Mouse (Mus musculus): ENCODE results near the gene Slc25a47. TPM values are rescaled to one million over a fixed set of nuclear protein-coding genes. Genes with fewer than 3 reads are reported as not detected.

The Slc25a47 gene
- total and polyA plus RNA-seq, 3 experiments, result 6.5 to 10.5 (median 7.1) TPM

DNA sequence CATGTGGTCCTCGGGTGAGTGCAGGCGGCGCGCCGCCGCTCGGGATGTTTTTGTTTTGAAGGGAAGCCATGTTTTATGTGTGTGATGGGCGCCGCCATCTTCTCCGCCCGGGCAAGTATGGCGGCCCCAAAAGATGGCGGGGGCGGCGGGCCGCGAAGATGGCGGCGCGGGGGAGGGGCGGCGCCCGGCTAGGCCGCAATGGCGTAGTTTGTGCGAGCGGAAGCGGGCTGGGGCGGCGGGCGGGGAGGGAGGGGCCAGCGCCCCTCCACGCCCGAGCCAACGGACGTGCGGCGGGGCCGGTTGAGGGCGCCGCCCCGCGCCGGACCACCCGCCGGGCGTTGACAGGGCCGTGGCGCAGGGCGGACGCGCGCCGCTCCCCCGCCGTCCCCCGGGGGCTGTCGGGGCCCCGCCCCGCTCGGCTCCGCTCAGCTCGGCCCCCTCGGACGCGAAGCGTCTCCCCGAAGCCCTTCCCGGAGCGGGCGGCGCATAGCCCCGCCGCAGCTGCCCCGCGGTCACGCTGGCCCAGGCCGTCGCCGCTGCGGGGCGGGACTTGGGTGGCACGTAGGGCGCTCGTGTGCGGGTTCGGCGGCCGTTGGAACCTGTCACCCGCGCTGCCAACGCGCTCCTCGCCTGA, 41.7 kb upstream of the Slc25a47 start:
- intact Hi-C loops (cut with DNase I), result loop anchor here (2.0 to 10.0 kb wide), 3 partner anchors 41 to 609 kb away; partner anchors contain the start of genes Slc25a29, Wars and Wdr25
- TF ChIP-seq POLR2A (IDR thresholded peaks at IDR 0.05; ENCODE audit: insufficient read depth, low read depth, low read length) (peak; percentile 16; the same call in 1 of the 2 replicates), EP300 (IDR thresholded peaks at IDR 0.05; ENCODE audit: insufficient read depth, low read depth, low read length) (no peak)
- Histone ChIP-seq H3K4me1 (ENCODE audit: control insufficient read depth, insufficient read depth, low read length) (peaks cover 2% of the 10 kb centered on the region; the same call in 1 of the 2 replicates), H3K27me3 (ENCODE audit: control insufficient read depth, insufficient read depth, low read length) (no peaks in the 10 kb centered on the region), H3K36me3 (ENCODE audit: control insufficient read depth, insufficient read depth, low read length) (peaks cover 11% of the 10 kb centered on the region), H3K27ac (peak overlapping the region; percentile 92), H3K4me3 (peak overlapping the region; percentile 93), H3K9ac (ENCODE audit: low read depth, low read length) (peak overlapping the region; percentile 96), H3K79me2 (replicated peaks; ENCODE audit: control insufficient read depth, insufficient read depth, low read length) (peaks cover 4% of the 10 kb centered on the region)
- WGBS, result 2% methylated on average over 91 of the region's 94 CpGs
- DNase-seq, result peak; percentile 89 to 91

DNA sequence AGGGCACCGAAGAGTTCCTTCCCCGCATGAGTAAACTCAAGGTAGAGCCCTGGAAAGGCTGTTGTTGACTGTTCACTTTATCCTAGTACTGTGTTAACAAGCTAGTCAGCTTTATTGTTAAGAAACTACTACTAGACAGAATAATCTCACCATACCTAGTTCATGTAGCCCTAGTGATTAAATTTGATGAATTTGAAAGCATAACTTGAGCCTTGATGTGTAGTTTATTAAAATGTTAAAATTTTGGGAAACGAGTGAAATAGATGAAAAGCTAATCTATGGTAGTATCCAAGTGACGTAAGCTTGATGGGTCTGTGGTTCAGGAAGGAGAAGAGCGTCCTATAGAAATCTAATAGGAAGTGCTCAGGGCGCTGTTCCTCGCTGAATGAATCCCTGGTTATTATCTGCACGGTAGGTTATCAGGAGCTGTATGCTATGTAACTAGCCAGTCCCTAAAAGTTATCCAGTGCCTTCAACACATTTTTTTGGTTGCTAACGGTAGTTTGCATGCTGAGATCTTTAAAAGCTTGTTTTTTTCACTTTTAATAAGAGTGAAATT, 40.8 kb upstream of the Slc25a47 start:
- Histone ChIP-seq H3K4me3 (peak overlapping the region; percentile 93), H3K27ac (peak overlapping the region; percentile 92), H3K4me1 (ENCODE audit: control insufficient read depth, insufficient read depth, low read length) (peaks cover 7% of the 10 kb centered on the region), H3K36me3 (ENCODE audit: control insufficient read depth, insufficient read depth, low read length) (peaks cover 18% of the 10 kb centered on the region), H3K27me3 (ENCODE audit: control insufficient read depth, insufficient read depth, low read length) (no peaks in the 10 kb centered on the region), H3K9ac (ENCODE audit: low read depth, low read length) (peak overlapping the region; percentile 96), H3K79me2 (replicated peaks; ENCODE audit: control insufficient read depth, insufficient read depth, low read length) (peaks cover 4% of the 10 kb centered on the region)
- WGBS, result 4% methylated on average over 9 of the region's 9 CpGs
- TF ChIP-seq CTCF (IDR thresholded peaks at IDR 0.05) (no peak), EP300 (IDR thresholded peaks at IDR 0.05; ENCODE audit: insufficient read depth, low read depth, low read length) (no peak), POLR2A (IDR thresholded peaks at IDR 0.05; ENCODE audit: insufficient read depth, low read depth, low read length) (no peak)
- intact Hi-C loops (cut with DNase I), result loop anchor here (2.0 to 10.0 kb wide), 3 partner anchors 40 to 610 kb away; partner anchors contain the start of genes Slc25a29, Wars and Wdr25
- DNase-seq, result no peak

DNA sequence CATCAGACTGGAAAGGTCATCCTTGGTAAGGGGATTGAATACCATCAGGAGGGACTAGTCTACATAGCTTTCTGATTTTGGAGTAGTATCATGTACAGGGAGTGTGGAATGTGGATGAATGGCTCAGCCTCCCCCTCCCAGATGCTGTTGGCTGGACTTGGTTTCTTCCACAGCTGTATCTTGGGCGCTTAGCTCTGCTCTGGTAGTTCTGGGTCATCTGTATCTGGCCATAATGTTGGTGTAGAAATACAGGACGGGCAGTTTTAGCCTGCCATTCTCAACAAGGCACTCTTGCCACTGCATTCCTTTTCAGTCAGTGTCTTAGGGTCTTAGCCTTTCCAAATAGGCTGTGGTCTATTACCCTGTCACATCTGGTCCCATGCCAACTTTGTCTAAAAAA, 34.2 kb upstream of the Slc25a47 start:
- intact Hi-C loops (cut with DNase I), result no loop called here
- H3K4me1 ChIP-seq (ENCODE audit: control insufficient read depth, insufficient read depth, low read length), result peaks cover 21% of the 10 kb centered on the region
- H3K27me3 ChIP-seq (ENCODE audit: control insufficient read depth, insufficient read depth, low read length), result no peaks in the 10 kb centered on the region
- H3K9ac ChIP-seq (ENCODE audit: low read depth, low read length), result no peak overlapping the region
- no peak overlapping the region for H3K4me3 ChIP-seq
- WGBS, result 41% methylated on average over 2 of the region's 2 CpGs
- peaks cover 31% of the 10 kb centered on the region for H3K36me3 ChIP-seq (ENCODE audit: control insufficient read depth, insufficient read depth, low read length)
- no peak overlapping the region for H3K27ac ChIP-seq
- peaks cover 16% of the 10 kb centered on the region for H3K79me2 ChIP-seq (replicated peaks; ENCODE audit: control insufficient read depth, insufficient read depth, low read length)
- DNase-seq, result no peak
- TF ChIP-seq EP300 (IDR thresholded peaks at IDR 0.05; ENCODE audit: insufficient read depth, low read depth, low read length), result no peak

DNA sequence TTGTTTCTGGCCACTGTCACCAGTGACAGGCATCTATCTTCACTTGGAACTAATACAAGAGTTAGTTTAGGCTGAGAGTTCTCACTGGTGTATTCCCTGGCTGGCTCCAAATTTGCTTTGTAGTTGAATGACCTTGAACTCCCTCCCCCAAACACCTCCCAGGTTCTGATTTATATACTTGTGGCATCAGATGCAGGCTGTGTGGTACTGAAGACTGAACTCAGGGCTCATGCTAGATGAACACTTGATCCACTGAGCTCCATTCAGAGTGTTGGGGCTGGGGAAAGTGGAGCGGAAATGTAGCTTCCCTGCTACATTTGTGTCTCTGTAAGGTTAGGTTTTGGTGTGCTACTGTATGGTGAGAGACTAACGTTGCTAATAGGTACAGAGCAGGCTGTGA, 31.5 kb upstream of the Slc25a47 start:
- intact Hi-C loops (cut with DNase I), result no loop called here
- Histone ChIP-seq H3K27me3 (ENCODE audit: control insufficient read depth, insufficient read depth, low read length) (no peaks in the 10 kb centered on the region), H3K27ac (no peak overlapping the region), H3K79me2 (replicated peaks; ENCODE audit: control insufficient read depth, insufficient read depth, low read length) (peaks cover 14% of the 10 kb centered on the region), H3K36me3 (ENCODE audit: control insufficient read depth, insufficient read depth, low read length) (peaks cover 46% of the 10 kb centered on the region), H3K9ac (ENCODE audit: low read depth, low read length) (no peak overlapping the region), H3K4me3 (no peak overlapping the region), H3K4me1 (ENCODE audit: control insufficient read depth, insufficient read depth, low read length) (peaks cover 26% of the 10 kb centered on the region)
- DNase-seq, result no peak
- 60% methylated on average over 2 of the region's 2 CpGs for WGBS
- TF ChIP-seq EP300 (IDR thresholded peaks at IDR 0.05; ENCODE audit: insufficient read depth, low read depth, low read length), result no peak

DNA sequence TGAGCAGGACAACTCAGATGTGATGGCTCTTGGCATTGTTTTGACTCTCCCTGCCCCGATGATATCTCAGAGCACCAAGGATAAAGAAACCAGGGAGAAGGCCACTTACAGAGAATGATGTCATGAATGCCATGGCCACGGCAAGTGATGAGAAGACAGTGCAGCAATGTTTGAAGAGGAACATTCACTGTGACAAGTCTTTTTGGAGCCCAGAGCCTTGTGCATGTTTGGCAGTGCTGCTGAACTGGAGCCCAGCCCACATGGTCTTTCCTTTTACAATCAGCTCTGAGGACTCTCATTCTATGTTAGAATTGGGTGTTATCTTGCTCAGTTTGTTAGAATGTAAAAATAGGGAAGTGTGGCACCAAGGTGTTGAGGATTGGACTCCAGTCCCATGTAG, 27.4 kb upstream of the Slc25a47 start:
- TF ChIP-seq CTCF (IDR thresholded peaks at IDR 0.05), result no peak
- no peak for TF ChIP-seq POLR2A (IDR thresholded peaks at IDR 0.05; ENCODE audit: insufficient read depth, low read depth, low read length)
- no peak for TF ChIP-seq EP300 (IDR thresholded peaks at IDR 0.05; ENCODE audit: insufficient read depth, low read depth, low read length)
- DNase-seq, result no peak
- intact Hi-C loops (cut with DNase I), result no loop called here
- Histone ChIP-seq H3K4me1 (ENCODE audit: control insufficient read depth, insufficient read depth, low read length) (peaks cover 12% of the 10 kb centered on the region), H3K79me2 (replicated peaks; ENCODE audit: control insufficient read depth, insufficient read depth, low read length) (peaks cover 8% of the 10 kb centered on the region), H3K9ac (ENCODE audit: low read depth, low read length) (no peak overlapping the region), H3K36me3 (ENCODE audit: control insufficient read depth, insufficient read depth, low read length) (peaks cover 35% of the 10 kb centered on the region), H3K27me3 (ENCODE audit: control insufficient read depth, insufficient read depth, low read length) (no peaks in the 10 kb centered on the region), H3K27ac (no peak overlapping the region), H3K4me3 (no peak overlapping the region)
- WGBS, result 27% methylated on average over 2 of the region's 2 CpGs

DNA sequence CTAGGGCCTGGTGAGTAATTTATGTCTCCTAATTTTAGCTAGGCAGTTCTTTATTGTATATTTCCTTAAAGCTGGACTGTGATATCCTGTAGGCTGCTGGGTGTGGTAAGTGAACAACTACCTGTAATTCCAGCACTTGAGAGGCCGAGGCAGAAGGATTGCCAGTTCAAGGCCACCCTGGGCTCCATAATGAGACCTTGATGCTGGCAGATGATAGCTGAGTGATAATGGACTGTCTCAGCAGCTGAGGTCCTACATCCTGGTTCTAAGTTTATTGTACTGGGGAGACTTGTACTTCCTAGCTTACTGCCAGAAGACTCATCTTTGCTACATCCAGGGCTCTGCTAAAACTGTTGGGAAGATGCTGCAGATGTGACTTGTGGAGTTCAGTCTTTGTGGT, 26.1 kb upstream of the Slc25a47 start:
- H3K4me1 ChIP-seq (ENCODE audit: control insufficient read depth, insufficient read depth, low read length), result peaks cover 8% of the 10 kb centered on the region
- H3K79me2 ChIP-seq (replicated peaks; ENCODE audit: control insufficient read depth, insufficient read depth, low read length), result peaks cover 6% of the 10 kb centered on the region
- H3K27ac ChIP-seq, result no peak overlapping the region
- H3K36me3 ChIP-seq (ENCODE audit: control insufficient read depth, insufficient read depth, low read length), result peaks cover 29% of the 10 kb centered on the region
- H3K27me3 ChIP-seq (ENCODE audit: control insufficient read depth, insufficient read depth, low read length), result no peaks in the 10 kb centered on the region
- no peak for DNase-seq
- WGBS, result 67% methylated on average over 1 of the region's 1 CpGs
- intact Hi-C loops (cut with DNase I), result loop anchor here (2.0 to 5.0 kb wide), 2 partner anchors 25 to 83 kb away; partner anchors contain the start of genes Slc25a29, Wars and Wdr25
- no peak overlapping the region for H3K9ac ChIP-seq (ENCODE audit: low read depth, low read length)
- no peak overlapping the region for H3K4me3 ChIP-seq
- no peak for TF ChIP-seq EP300 (IDR thresholded peaks at IDR 0.05; ENCODE audit: insufficient read depth, low read depth, low read length)
- TF ChIP-seq CTCF (IDR thresholded peaks at IDR 0.05), result no peak
- TF ChIP-seq POLR2A (IDR thresholded peaks at IDR 0.05; ENCODE audit: insufficient read depth, low read depth, low read length), result no peak

Data from heart, adult 2 months (tissue).